Mouse (Mus musculus): ENCODE results near the gene Gm10065. TPM values are rescaled to one million over a fixed set of nuclear protein-coding genes. Genes with fewer than 3 reads are reported as not detected.

Gm10065 gene
- polyA plus RNA-seq (2012; rRNA removed): not detected in 2 replicates

DNA sequence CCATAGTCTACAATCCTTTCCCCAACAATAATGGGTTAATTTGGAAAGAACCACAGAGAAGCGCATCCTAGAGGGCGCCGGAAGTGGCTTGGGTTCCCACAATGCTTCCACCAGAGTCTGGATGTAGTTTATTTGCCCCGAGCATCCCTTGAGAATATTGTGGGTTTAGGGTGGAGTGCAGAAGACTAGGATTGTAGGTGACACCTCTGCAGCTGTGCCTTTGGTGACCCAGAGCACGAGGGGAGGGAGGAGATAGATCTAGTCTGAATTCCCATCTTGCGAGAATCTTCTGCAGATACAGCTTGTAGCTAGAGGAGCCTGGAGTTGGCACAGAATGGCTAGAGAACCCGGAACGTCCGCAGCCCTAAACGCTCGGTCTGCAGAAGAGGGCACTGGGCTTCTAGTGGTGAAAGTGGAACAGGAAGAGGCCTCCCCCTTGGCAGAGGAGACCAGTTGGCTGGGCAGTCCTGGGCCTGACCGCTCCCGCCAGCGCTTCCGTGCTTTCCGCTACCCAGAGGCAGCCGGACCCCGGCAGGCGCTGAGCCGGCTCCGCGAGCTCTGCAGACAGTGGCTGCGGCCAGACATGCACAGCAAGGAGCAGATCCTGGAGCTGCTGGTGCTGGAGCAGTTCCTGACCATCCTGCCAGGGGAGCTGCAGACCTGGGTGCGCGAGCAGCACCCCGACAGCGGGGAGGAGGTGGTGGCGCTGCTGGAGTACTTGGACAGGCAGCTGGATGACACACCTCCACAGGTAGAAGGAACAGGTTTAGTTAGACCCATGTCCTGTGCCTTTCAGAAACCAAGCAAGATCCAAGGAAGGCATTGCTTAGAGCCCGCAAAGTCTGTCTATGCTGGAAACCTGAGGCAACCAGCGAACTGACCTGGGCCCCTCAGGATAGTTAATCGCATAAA lies at the start of gene Gm10065, which contains the start of gene Zkscan4:
TSS of gene Gm10065 (minus strand) at position 683 of the 912 bp plus-strand sequence.
TSS of gene Zkscan4 (plus strand) at position 149 of the 912 bp plus-strand sequence.

GRCm38 (mm10) chr13:21501182-21501581 lies 21.9 kb upstream of the Gm10065 start, which contains the start of gene Gm11273:
TSS of gene Gm11273 (minus strand) at chr13:21501418.

DNA sequence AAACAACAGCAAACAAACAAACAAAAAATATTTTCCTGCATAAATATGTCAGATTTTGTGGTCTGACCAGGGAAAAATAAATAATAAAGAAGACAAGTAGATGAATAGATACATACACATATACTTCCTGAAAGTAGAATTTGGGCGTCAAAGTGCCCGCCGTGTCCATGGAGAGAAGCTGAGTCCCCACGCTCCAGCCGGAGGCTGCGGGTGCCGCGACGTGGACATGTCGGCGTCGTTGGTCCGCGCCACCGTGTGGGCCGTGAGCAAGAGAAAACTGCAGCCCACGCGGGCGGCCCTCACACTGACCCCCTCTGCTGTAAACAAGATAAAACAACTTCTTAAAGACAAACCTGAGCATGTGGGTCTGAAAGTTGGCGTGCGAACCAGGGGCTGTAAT lies 15.8 kb upstream of the Gm10065 start, which contains the start of gene AK157302:
TSS of gene AK157302 (plus strand) at position 144 of the 400 bp plus-strand sequence.

DNA sequence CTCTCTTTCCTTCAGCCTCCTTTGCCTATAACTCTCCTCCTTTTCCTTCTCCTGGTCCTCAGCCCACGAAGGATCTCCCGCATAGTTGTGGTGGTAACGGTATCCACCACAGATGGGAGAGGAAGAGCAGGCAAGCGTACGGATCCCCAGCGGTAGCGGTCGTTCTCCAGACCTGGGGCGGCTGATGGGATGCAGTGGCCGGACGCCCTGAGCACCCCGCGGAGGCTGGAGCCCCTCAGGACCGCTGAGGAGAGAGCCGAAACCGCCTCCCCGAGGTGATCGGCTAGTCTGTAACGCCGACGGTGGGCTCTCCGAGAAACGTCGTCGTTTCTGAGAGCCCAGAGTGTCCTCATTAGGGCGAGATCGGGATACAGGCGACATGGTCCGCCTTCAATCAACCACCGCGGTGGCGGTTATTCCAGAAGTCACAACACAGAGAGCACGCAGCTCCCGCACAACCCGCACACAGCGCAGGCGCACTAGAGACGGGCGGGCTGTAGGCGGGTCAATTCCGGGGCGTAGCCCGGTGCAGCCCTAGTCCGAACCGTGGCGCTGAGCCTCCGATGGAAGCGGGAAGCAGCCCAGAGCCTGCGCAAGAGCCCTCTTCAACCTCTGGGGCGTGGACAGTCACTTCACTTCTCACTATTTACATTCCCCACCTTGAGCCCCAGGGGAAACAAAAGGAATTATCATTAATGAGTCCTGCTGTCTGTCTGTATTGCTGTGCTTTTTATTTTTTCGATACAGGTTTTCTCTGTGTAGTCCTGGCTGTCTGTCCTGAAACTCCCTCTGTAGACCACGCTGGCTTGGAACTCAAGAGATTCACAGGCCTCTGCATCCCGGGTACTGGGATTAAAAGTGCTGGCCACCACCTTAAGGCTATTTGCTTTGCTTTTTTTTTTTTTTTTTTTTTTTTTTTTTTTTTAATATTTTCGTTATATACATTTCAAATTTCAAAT lies 10.9 kb downstream of the Gm10065 start, which contains the start of gene Nkapl:
TSS of gene Nkapl (minus strand) at position 449 of the 959 bp plus-strand sequence.

DNA sequence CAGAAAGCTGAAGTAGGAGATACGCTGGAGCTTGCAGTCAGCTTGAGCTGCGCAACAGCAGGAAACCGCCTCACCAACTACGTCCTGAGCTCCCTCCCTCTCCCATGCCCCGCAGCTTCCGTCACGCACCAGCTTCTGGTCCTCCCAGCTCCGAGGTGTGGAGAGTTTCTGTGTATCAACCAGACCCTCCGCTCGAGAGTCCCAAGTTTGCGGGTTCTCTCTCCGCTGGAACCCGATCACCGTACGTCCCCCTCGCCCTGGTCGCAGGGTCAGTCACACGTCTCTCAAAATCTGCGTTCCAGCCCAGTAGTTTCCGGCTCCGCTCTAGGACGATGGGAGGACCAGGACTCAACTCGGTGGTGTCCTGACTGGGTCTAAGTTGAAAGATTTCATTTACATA lies 25.8 kb downstream of the Gm10065 start, which contains the start of gene Zscan26:
TSS of gene Zscan26 (minus strand) at position 282 of the 400 bp plus-strand sequence.

DNA sequence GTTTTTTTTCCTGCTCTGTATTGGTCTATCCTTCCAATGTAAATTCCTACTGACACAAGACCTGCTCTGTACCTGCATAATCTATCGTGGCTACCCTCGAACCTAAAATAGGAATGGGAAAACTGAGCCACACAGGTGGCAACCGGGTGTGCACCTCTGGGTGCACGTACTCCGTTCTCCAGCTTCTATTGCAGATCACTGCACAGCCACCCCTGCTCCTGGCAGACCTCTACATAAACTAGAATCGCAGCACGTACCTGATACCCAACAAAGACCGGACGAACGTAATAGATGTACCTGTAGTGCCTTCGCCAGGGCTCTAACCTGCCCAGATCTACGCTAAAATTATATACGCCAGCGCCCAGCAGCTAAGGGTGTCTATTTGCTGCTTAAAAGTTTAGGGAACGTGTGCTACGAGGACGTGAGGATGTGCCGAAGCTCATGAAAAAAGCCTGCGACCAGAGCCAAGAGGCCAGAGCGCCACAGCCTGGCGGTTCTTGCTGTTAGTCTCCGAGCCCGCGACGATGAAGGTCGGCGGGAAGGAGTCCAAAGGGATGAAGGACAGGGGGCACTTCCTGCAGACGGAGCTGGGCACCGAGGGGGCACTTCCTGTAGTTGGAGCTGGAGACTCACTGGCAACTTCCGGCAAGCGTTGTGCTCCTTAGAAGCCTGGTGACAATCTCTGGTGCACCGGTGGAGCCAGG lies 38.6 kb downstream of the Gm10065 start, which contains the start of gene Pgbd1:
TSS of gene Pgbd1 (minus strand) at position 556 of the 704 bp plus-strand sequence.

Other genes with a start within 250 kb of the Gm10065 start
- gene Gpx5, start 186.7 kb downstream of the Gm10065 start, polyA plus RNA-seq (2012; rRNA removed): not detected in 2 replicates
- gene Gpx6, start 167.3 kb downstream of the Gm10065 start, polyA plus RNA-seq (2012; rRNA removed): not detected in 2 replicates
- gene Olfr1367, start 132.5 kb downstream of the Gm10065 start, polyA plus RNA-seq (2012; rRNA removed): not detected in 2 replicates
- gene Zscan12, start 116.6 kb downstream of the Gm10065 start, polyA plus RNA-seq (2012; rRNA removed): 0.37 and 0.41 TPM in 2 replicates
- gene Zkscan3, start 76.7 kb downstream of the Gm10065 start, polyA plus RNA-seq (2012; rRNA removed): 17.4 and 19.1 TPM in 2 replicates
- gene Pgbd1, start 38.4 kb downstream of the Gm10065 start, polyA plus RNA-seq (2012; rRNA removed): 0.19 and 0.25 TPM in 2 replicates
- gene Zscan26, start 25.7 kb downstream of the Gm10065 start, polyA plus RNA-seq (2012; rRNA removed): 5.5 and 6.3 TPM in 2 replicates
- 0.24 and 0.31 TPM in 2 replicates for gene Nkapl, start 10.9 kb downstream of the Gm10065 start, polyA plus RNA-seq (2012; rRNA removed)
- 0.27 and 0.69 TPM in 2 replicates for gene Zkscan4, start 534 bp downstream of the Gm10065 start, polyA plus RNA-seq (2012; rRNA removed)
- 0.09 and 0.13 TPM in 2 replicates for gene AK157302, start 15.8 kb upstream of the Gm10065 start, polyA plus RNA-seq (2012; rRNA removed)
- 18.9 and 28.5 TPM in 2 replicates for gene Gm11273, start 22.0 kb upstream of the Gm10065 start, polyA plus RNA-seq (2012; rRNA removed)
- gene Zkscan8, start 51.7 kb upstream of the Gm10065 start, polyA plus RNA-seq (2012; rRNA removed): 0.98 and 1.7 TPM in 2 replicates
- gene Olfr1366, start 63.4 kb upstream of the Gm10065 start, polyA plus RNA-seq (2012; rRNA removed): not detected in 2 replicates
- not detected in 2 replicates for gene Olfr1535, start 80.5 kb upstream of the Gm10065 start, polyA plus RNA-seq (2012; rRNA removed)
- gene Olfr1364, start 102.3 kb upstream of the Gm10065 start, polyA plus RNA-seq (2012; rRNA removed): not detected in 2 replicates
- gene Olfr1362, start 134.6 kb upstream of the Gm10065 start, polyA plus RNA-seq (2012; rRNA removed): not detected in 2 replicates
- gene Olfr11, start 163.1 kb upstream of the Gm10065 start, polyA plus RNA-seq (2012; rRNA removed): not detected in 2 replicates
- gene Olfr1361, start 183.9 kb upstream of the Gm10065 start, polyA plus RNA-seq (2012; rRNA removed): not detected in 2 replicates
- not detected in 2 replicates for gene Olfr1360, start 198.0 kb upstream of the Gm10065 start, polyA plus RNA-seq (2012; rRNA removed)
- gene Olfr1359, start 218.7 kb upstream of the Gm10065 start, polyA plus RNA-seq (2012; rRNA removed): not detected in 2 replicates
- 11.8 and 13.4 TPM in 2 replicates for gene Hist1h2bl, start 236.7 kb upstream of the Gm10065 start, polyA plus RNA-seq (2012; rRNA removed)
- 41.0 and 55.3 TPM in 2 replicates for gene Hist1h2ai, start 237.0 kb upstream of the Gm10065 start, polyA plus RNA-seq (2012; rRNA removed)
- 40.1 and 49.5 TPM in 2 replicates for gene Hist1h3h, start 238.2 kb upstream of the Gm10065 start, polyA plus RNA-seq (2012; rRNA removed)
- 4.6 and 5.2 TPM in 2 replicates for gene Hist1h2bm, start 242.6 kb upstream of the Gm10065 start, polyA plus RNA-seq (2012; rRNA removed)